Mouse (Mus musculus): ENCODE data around the gene Sesn3.

DNA sequence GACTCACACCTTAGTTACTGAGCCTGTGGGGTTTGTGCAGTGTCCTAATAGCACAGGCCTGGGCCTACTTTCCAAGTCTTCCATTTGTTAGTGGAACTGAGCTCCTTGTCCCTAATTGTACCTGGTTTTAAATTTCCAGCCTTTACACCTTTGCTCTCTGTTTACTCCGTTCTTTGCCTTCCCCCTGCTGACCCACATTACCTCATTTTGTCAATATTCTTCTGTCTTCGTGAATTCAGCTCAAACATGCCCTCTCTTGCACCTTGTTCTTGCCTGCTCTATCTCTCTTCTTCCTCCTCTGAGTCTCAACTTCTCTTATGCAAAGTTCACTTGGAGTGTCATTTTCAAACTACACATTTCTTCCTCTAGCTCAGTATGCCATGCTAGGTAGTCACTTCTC lies 39.6 kb upstream of the Sesn3 start:
- TF ChIP-seq CTCF (IDR thresholded peaks at IDR 0.05; ENCODE audit: borderline replicate concordance, control insufficient read depth, extremely low read depth, insufficient read depth, low read length, poor library complexity) (no peak), POLR2A (IDR thresholded peaks at IDR 0.05; ENCODE audit: control insufficient read depth, extremely low read depth, insufficient read depth, low read length, poor library complexity) (no peak)

Measured in thymus, adult 2 months (tissue).